Mouse (Mus musculus) heart, postnatal 0 days (tissue): ENCODE measurements around the gene Nqo2.

ENCODE experiments used
- CTCF ChIP-seq: IDR thresholded peaks from 2 replicates; pipeline ENCODE4 v1.5.1; 2016; ENCODE audit warnings: antibody characterized with exemption, control low read depth, low read depth
- EP300 ChIP-seq: IDR thresholded peaks from 2 replicates; pipeline ENCODE4 v1.6.1; 2016; ENCODE audit warnings: antibody characterized with exemption, low read depth

GRCm38 (mm10) chr13:33921041-33921440 is 43.4 kb upstream of the Nqo2 start:
- TF ChIP-seq EP300: no peak
- TF ChIP-seq CTCF: no peak
